Mouse (Mus musculus): ENCODE results near the gene Safb. TPM values are rescaled to one million over a fixed set of nuclear protein-coding genes. Genes with fewer than 3 reads are reported as not detected.
A peak's percentile ranks its signal among the peaks of the same experiment; 100 is the strongest.

Safb gene
- total and polyA plus RNA-seq, 2 experiments from 2014 or later: 40.8 to 71.7 TPM

GRCm38 (mm10) chr17:56559386-56559785 lies 25.2 kb upstream of the Safb start:
- TF ChIP-seq CTCF (IDR thresholded peaks at IDR 0.05; ENCODE audit: low read depth): no peak

GRCm38 (mm10) chr17:56560131-56560530 lies 24.5 kb upstream of the Safb start:
- TF ChIP-seq CTCF (IDR thresholded peaks at IDR 0.05; ENCODE audit: low read depth): no peak
- no peak overlapping the region for H3K4me3 ChIP-seq (ENCODE audit: low read length)
- WGBS: 69% methylated on average over 1 of the region's 1 CpGs
- no peaks in the 10 kb centered on the region for H3K4me1 ChIP-seq (ENCODE audit: insufficient read depth, low read length)
- H3K9me3 ChIP-seq (ENCODE audit: low read length): no peaks in the 10 kb centered on the region
- no peak overlapping the region for H3K9ac ChIP-seq (replicated peaks; ENCODE audit: low read length)
- ATAC-seq (no peak), DNase-seq (ENCODE audit: low spot score) (no peak)
- no peak overlapping the region for H3K27ac ChIP-seq
- H3K36me3 ChIP-seq (ENCODE audit: insufficient read depth, low read length): peaks cover 41% of the 10 kb centered on the region
- H3K27me3 ChIP-seq (ENCODE audit: insufficient read depth, low read length): no peaks in the 10 kb centered on the region
- H3K4me2 ChIP-seq (ENCODE audit: low read depth, low read length): no peak overlapping the region

More at GRCm38 (mm10) chr17:56559386-56559785, 25.2 kb upstream of the Safb start:
- H3K36me3 ChIP-seq (ENCODE audit: insufficient read depth, low read length): peaks cover 34% of the 10 kb centered on the region
- DNase-seq (ENCODE audit: low spot score) (no peak), ATAC-seq (no peak)
- no peaks in the 10 kb centered on the region for H3K4me1 ChIP-seq (ENCODE audit: insufficient read depth, low read length)
- no peaks in the 10 kb centered on the region for H3K27me3 ChIP-seq (ENCODE audit: insufficient read depth, low read length)
- 0 out of 2 replicates have a peak overlapping the region, but pooled peaks have one; percentile 7 for H3K27ac ChIP-seq
- 76% methylated on average over 3 of the region's 3 CpGs for WGBS
- no peak overlapping the region for H3K9ac ChIP-seq (replicated peaks; ENCODE audit: low read length)
- H3K4me2 ChIP-seq (ENCODE audit: low read depth, low read length): no peak overlapping the region
- no peaks in the 10 kb centered on the region for H3K9me3 ChIP-seq (ENCODE audit: low read length)
- no peak overlapping the region for H3K4me3 ChIP-seq (ENCODE audit: low read length)

- DNase-seq (ENCODE audit: low spot score) (no peak), ATAC-seq (no peak)
- no peak for TF ChIP-seq CTCF (IDR thresholded peaks at IDR 0.05; ENCODE audit: low read depth)
- Histone ChIP-seq H3K36me3 (ENCODE audit: insufficient read depth, low read length) (peaks cover 59% of the 10 kb centered on the region), H3K9ac (replicated peaks; ENCODE audit: low read length) (no peak overlapping the region), H3K27ac (no peak overlapping the region), H3K4me2 (ENCODE audit: low read depth, low read length) (no peak overlapping the region), H3K4me1 (ENCODE audit: insufficient read depth, low read length) (no peaks in the 10 kb centered on the region), H3K9me3 (ENCODE audit: low read length) (no peaks in the 10 kb centered on the region), H3K4me3 (ENCODE audit: low read length) (no peak overlapping the region), H3K27me3 (ENCODE audit: insufficient read depth, low read length) (no peaks in the 10 kb centered on the region)
- 95% methylated on average over 2 of the region's 2 CpGs for WGBS
Measured at GRCm38 (mm10) chr17:56561866-56562265, 22.8 kb upstream of the Safb start.

- no peak for TF ChIP-seq CTCF (IDR thresholded peaks at IDR 0.05; ENCODE audit: low read depth)
- H3K9ac ChIP-seq (replicated peaks; ENCODE audit: low read length): no peak overlapping the region
- WGBS: 90% methylated on average over 29 of the region's 29 CpGs
- H3K4me3 ChIP-seq (ENCODE audit: low read length): no peak overlapping the region
- DNase-seq (ENCODE audit: low spot score): no peak
- H3K36me3 ChIP-seq (ENCODE audit: insufficient read depth, low read length): peaks cover 98% of the 10 kb centered on the region
- no peak overlapping the region for H3K27ac ChIP-seq
- H3K4me2 ChIP-seq (ENCODE audit: low read depth, low read length): no peak overlapping the region
- ATAC-seq: no peak
- H3K4me1 ChIP-seq (ENCODE audit: insufficient read depth, low read length): no peaks in the 10 kb centered on the region
- no peaks in the 10 kb centered on the region for H3K27me3 ChIP-seq (ENCODE audit: insufficient read depth, low read length)
- no peaks in the 10 kb centered on the region for H3K9me3 ChIP-seq (ENCODE audit: low read length)
Measured at GRCm38 (mm10) chr17:56566293-56566692, 18.3 kb upstream of the Safb start.

- Histone ChIP-seq H3K4me3 (ENCODE audit: low read length) (no peak overlapping the region), H3K4me2 (ENCODE audit: low read depth, low read length) (no peak overlapping the region), H3K27ac (no peak overlapping the region), H3K27me3 (ENCODE audit: insufficient read depth, low read length) (no peaks in the 10 kb centered on the region), H3K4me1 (ENCODE audit: insufficient read depth, low read length) (no peaks in the 10 kb centered on the region), H3K36me3 (ENCODE audit: insufficient read depth, low read length) (peaks cover 98% of the 10 kb centered on the region), H3K9ac (replicated peaks; ENCODE audit: low read length) (no peak overlapping the region), H3K9me3 (ENCODE audit: low read length) (no peaks in the 10 kb centered on the region)
- no peak for ATAC-seq
- TF ChIP-seq CTCF (IDR thresholded peaks at IDR 0.05; ENCODE audit: low read depth): no peak
- WGBS: 87% methylated on average over 5 of the region's 5 CpGs
- no peak for DNase-seq (ENCODE audit: low spot score)
Measured at GRCm38 (mm10) chr17:56566918-56567317, 17.7 kb upstream of the Safb start.

GRCm38 (mm10) chr17:56567370-56567769 lies 17.3 kb upstream of the Safb start:
- Histone ChIP-seq H3K36me3 (ENCODE audit: insufficient read depth, low read length) (peaks cover 95% of the 10 kb centered on the region), H3K27me3 (ENCODE audit: insufficient read depth, low read length) (no peaks in the 10 kb centered on the region)
- WGBS: 94% methylated on average over 4 of the region's 4 CpGs

GRCm38 (mm10) chr17:56570287-56570686 lies 14.3 kb upstream of the Safb start:
- TF ChIP-seq CTCF (IDR thresholded peaks at IDR 0.05; ENCODE audit: low read depth): peak; percentile 19
- no peaks in the 10 kb centered on the region for H3K27me3 ChIP-seq (ENCODE audit: insufficient read depth, low read length)
- H3K27ac ChIP-seq: no peak overlapping the region
- H3K4me1 ChIP-seq (ENCODE audit: insufficient read depth, low read length): no peaks in the 10 kb centered on the region
- no peak overlapping the region for H3K4me2 ChIP-seq (ENCODE audit: low read depth, low read length)
- no peak for DNase-seq (ENCODE audit: low spot score)
- ATAC-seq: no peak
- H3K36me3 ChIP-seq (ENCODE audit: insufficient read depth, low read length): peaks cover 84% of the 10 kb centered on the region
- no peak overlapping the region for H3K9ac ChIP-seq (replicated peaks; ENCODE audit: low read length)
- no peak overlapping the region for H3K4me3 ChIP-seq (ENCODE audit: low read length)
- 90% methylated on average over 4 of the region's 4 CpGs for WGBS
- H3K9me3 ChIP-seq (ENCODE audit: low read length): no peaks in the 10 kb centered on the region

More at GRCm38 (mm10) chr17:56567370-56567769, 17.3 kb upstream of the Safb start:
- Histone ChIP-seq H3K4me1 (ENCODE audit: insufficient read depth, low read length) (no peaks in the 10 kb centered on the region), H3K4me2 (ENCODE audit: low read depth, low read length) (no peak overlapping the region), H3K9ac (replicated peaks; ENCODE audit: low read length) (no peak overlapping the region), H3K9me3 (ENCODE audit: low read length) (no peaks in the 10 kb centered on the region), H3K27ac (no peak overlapping the region), H3K4me3 (ENCODE audit: low read length) (no peak overlapping the region)
- TF ChIP-seq CTCF (IDR thresholded peaks at IDR 0.05; ENCODE audit: low read depth): no peak
- ATAC-seq: no peak
- DNase-seq (ENCODE audit: low spot score): no peak

Measured in hindbrain, postnatal 0 days (tissue).